Mouse (Mus musculus): ENCODE measurements around the gene Strn.

GRCm38 (mm10) chr17:78748440-78748839, 11.4 kb upstream of the Strn start:
- TF ChIP-seq CTCF (IDR thresholded peaks at IDR 0.05; ENCODE audit: extremely low read depth, insufficient read depth, insufficient read length, insufficient replicate concordance), result no peak
- no peak for TF ChIP-seq POLR2A (IDR thresholded peaks at IDR 0.05; ENCODE audit: low read depth, low read length)
